Mouse (Mus musculus) brain, embryonic 14.5 days (tissue): ENCODE measurements at regions not wholly inside any gene's neighbourhood (a gene's known extent, or its start where the extent isn't known, plus 50 kb on each side); places are given as distances from the start of the nearest gene placed in this dataset.

Source experiments
- DNase-seq: peaks from one replicate; pipeline ENCODE4 v3.0.0-alpha.2; 2011; ENCODE audit warnings: low read depth
- CTCF ChIP-seq: fragments of 200-500 bp; IDR thresholded peaks from 2 replicates; pipeline ENCODE4 v1.5.1; 2012; ENCODE audit warnings: inconsistent platforms, mild to moderate bottlenecking, moderate library complexity, borderline replicate concordance; ENCODE audit not compliant: insufficient read depth, insufficient read length; ENCODE audit errors: extremely low read depth
- POLR2A ChIP-seq: fragments of 200-500 bp; IDR thresholded peaks from 2 replicates; pipeline ENCODE4 v1.6.1; 2012; ENCODE audit warnings: mild to moderate bottlenecking, inconsistent platforms, borderline replicate concordance; ENCODE audit not compliant: poor library complexity, insufficient read depth, insufficient read length, severe bottlenecking; ENCODE audit errors: extremely low read depth

- no peak for TF ChIP-seq CTCF
- TF ChIP-seq POLR2A: no peak
- DNase-seq: peak; percentile 19
Measured at GRCm38 (mm10) chr3:102664665-102665190, 69.6 kb upstream of the Tspan2 start.

GRCm38 (mm10) chr3:102667796-102668195 is 66.5 kb upstream of the Tspan2 start:
- no peak for TF ChIP-seq CTCF
- no peak for DNase-seq

- DNase-seq: no peak
- TF ChIP-seq POLR2A (no peak), CTCF (no peak)
Measured at GRCm38 (mm10) chr3:102668556-102668955, 65.8 kb upstream of the Tspan2 start.

- DNase-seq: no peak
- no peak for TF ChIP-seq CTCF
- no peak for TF ChIP-seq POLR2A
Measured at GRCm38 (mm10) chr3:102669951-102670350, 64.4 kb upstream of the Tspan2 start.

- no peak for TF ChIP-seq CTCF
- no peak for TF ChIP-seq POLR2A
- no peak for DNase-seq
Measured at GRCm38 (mm10) chr3:102670557-102670956, 63.8 kb upstream of the Tspan2 start.

- no peak for TF ChIP-seq CTCF
- DNase-seq: no peak
Measured at GRCm38 (mm10) chr3:102670972-102671371, 63.4 kb upstream of the Tspan2 start.

GRCm38 (mm10) chr3:102673506-102673905 is 60.8 kb upstream of the Tspan2 start:
- no peak for DNase-seq
- TF ChIP-seq POLR2A (no peak), CTCF (no peak)

GRCm38 (mm10) chr3:102674068-102674467 is 60.3 kb upstream of the Tspan2 start:
- TF ChIP-seq POLR2A: no peak
- no peak for TF ChIP-seq CTCF
- DNase-seq: peak; percentile 30

GRCm38 (mm10) chr3:102676946-102677534 is 57.3 kb upstream of the Tspan2 start:
- TF ChIP-seq CTCF: no peak
- TF ChIP-seq POLR2A: no peak
- peak; percentile 81 for DNase-seq

GRCm38 (mm10) chr3:102678516-102678915 is 55.8 kb upstream of the Tspan2 start:
- DNase-seq: no peak
- TF ChIP-seq CTCF (no peak), POLR2A (no peak)

GRCm38 (mm10) chr3:102682424-102682823 is 51.9 kb upstream of the Tspan2 start:
- DNase-seq: no peak
- TF ChIP-seq CTCF (no peak), POLR2A (no peak)

GRCm38 (mm10) chr3:102683541-102683940 is 50.8 kb upstream of the Tspan2 start:
- no peak for TF ChIP-seq CTCF
- TF ChIP-seq POLR2A: no peak
- DNase-seq: no peak
